Mouse (Mus musculus) lung, embryonic 14.5 days (tissue): ENCODE measurements around the gene Pcbd2. TPM values are rescaled to one million over a fixed set of nuclear protein-coding genes. Genes with fewer than 3 reads are reported as not detected.
A peak's percentile ranks its signal among the peaks of the same experiment; 100 is the strongest.

Experiments
- ATAC-seq: fragments of 200-750 bp; cut with Nextera tagmentation; 2 replicates; pipeline ENCODE4 v1.8.0; 2017; ENCODE audit warnings: mild to moderate bottlenecking, moderate TSS enrichment, moderate library complexity; ENCODE audit not compliant: insufficient read depth
- DNase-seq: peaks from one replicate; pipeline ENCODE4 v3.0.0-alpha.2; 2015
- H3K27ac ChIP-seq: fragments of 300-500 bp; sonication (generic); 2 replicates; pipeline ENCODE4 v1.5.1; 2014; ENCODE audit warnings: low read depth, mild to moderate bottlenecking, moderate library complexity
- H3K27me3 ChIP-seq: fragments of 300-500 bp; sonication (generic); 2 replicates; pipeline ENCODE4 v1.6.1; 2014; ENCODE audit warnings: low read length, control low read depth; ENCODE audit not compliant: insufficient read depth
- H3K36me3 ChIP-seq: fragments of 300-500 bp; sonication (generic); 2 replicates; pipeline ENCODE4 v1.6.1; 2014; ENCODE audit warnings: control low read depth; ENCODE audit not compliant: insufficient read depth
- H3K4me1 ChIP-seq: fragments of 300-500 bp; sonication (generic); 2 replicates; pipeline ENCODE4 v1.6.1; 2014; ENCODE audit warnings: antibody characterized with exemption, control low read depth; ENCODE audit not compliant: insufficient read depth
- H3K4me2 ChIP-seq: fragments of 300-500 bp; sonication (generic); 2 replicates; pipeline ENCODE4 v1.6.1; 2014; ENCODE audit warnings: mild to moderate bottlenecking
- H3K4me3 ChIP-seq: fragments of 300-500 bp; sonication (generic); 2 replicates; pipeline ENCODE4 v1.5.1; 2014; ENCODE audit warnings: low read depth, low read length
- H3K9ac ChIP-seq: fragments of 300-500 bp; sonication (generic); 2 replicates; pipeline ENCODE4 v1.6.1; 2014
- H3K9me3 ChIP-seq: fragments of 300-500 bp; sonication (generic); 2 replicates; pipeline ENCODE4 v1.6.1; 2016; ENCODE audit warnings: low read depth, low read length, control low read depth
- CTCF ChIP-seq: IDR thresholded peaks from 2 replicates; pipeline ENCODE4 v1.5.1; 2016; ENCODE audit warnings: antibody characterized with exemption, low read depth
- WGBS: fragments of 180-500 bp; shearing (Covaris S2); extraction: QIAGEN DNeasy Blood & Tissue Kit; methylation state at CpG from one replicate; pipeline ENCODE4 v1.1.7; 2014; 5-methylcytosine and 5-hydroxymethylcytosine counted together
- polyA plus RNA-seq: library from polyadenylated mRNA; unstranded; fragments of >200 nt; fragmentation: Nextera tagmentation; extraction: Ambion mirVana; gene quantifications from 2 replicates; pipeline ENCODE4 v1.2.1, GENCODE M21; 2014

Gene Pcbd2
- polyA plus RNA-seq, 1 experiment from 2014 or later, result 59.7 TPM

DNA sequence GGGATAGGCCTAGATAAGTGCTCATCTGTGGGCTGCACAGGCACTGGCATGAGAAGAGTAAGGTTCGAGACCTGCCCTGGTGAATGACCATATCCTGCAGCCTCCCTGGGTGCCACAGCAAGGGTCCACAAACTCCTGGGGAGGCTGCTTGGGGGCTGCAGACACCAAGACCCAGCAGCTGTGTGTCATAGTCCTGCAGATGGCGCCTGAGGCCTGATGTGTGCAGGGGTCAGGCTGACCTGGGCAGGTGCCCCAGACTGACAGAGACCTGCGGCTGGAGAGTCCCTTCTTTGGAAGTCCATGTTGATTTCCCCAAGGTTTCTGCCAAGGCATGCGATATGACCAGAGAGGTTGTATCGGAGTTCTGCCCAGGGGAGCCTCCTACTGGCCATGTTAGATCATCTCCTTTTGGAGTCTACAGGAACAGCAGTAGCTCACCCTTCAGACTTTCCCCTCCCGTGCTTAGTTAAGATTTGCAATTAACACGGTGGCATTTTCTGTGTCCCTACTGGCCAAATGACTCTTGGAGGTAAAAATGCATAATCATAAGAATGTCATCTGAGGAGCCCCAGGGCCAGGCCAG lies 82.0 kb downstream of the Pcbd2 start:
- Histone ChIP-seq H3K4me3 (no peak overlapping the region), H3K27me3 (no peaks in the 10 kb centered on the region), H3K4me2 (no peak overlapping the region), H3K27ac (no peak overlapping the region), H3K9ac (no peak overlapping the region), H3K36me3 (no peaks in the 10 kb centered on the region), H3K4me1 (no peaks in the 10 kb centered on the region), H3K9me3 (no peaks in the 10 kb centered on the region)
- no peak for TF ChIP-seq CTCF
- ATAC-seq, result no peak
- peak; percentile 7 for DNase-seq
- WGBS, result 64% methylated on average over 7 of the region's 7 CpGs

DNA sequence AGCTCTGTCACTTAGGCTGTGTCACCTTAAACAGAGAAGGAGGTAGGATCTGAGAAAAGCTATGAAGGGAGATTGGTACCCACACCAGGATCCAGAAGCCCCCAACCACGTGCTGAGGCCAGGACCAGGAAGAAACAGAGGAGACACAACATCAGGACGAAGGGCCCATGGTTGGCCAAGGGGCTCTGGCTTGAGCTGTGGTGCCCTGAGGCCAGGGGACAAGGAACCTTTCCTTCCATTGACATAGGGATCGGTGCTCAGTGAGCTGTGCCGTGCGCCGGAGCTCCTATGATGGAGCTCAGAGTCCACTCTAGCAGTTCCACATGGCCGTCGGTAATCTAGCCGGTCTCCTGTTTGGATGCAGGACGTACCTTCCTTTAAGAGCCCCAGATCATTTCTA lies 82.5 kb downstream of the Pcbd2 start:
- no peak for DNase-seq
- no peak overlapping the region for H3K27ac ChIP-seq
- no peak overlapping the region for H3K4me3 ChIP-seq
- H3K9ac ChIP-seq, result no peak overlapping the region
- no peak for TF ChIP-seq CTCF
- no peak for ATAC-seq
- no peaks in the 10 kb centered on the region for H3K36me3 ChIP-seq
- no peaks in the 10 kb centered on the region for H3K9me3 ChIP-seq
- H3K4me2 ChIP-seq, result no peak overlapping the region
- WGBS, result 91% methylated on average over 10 of the region's 10 CpGs
- no peaks in the 10 kb centered on the region for H3K27me3 ChIP-seq
- no peaks in the 10 kb centered on the region for H3K4me1 ChIP-seq

DNA sequence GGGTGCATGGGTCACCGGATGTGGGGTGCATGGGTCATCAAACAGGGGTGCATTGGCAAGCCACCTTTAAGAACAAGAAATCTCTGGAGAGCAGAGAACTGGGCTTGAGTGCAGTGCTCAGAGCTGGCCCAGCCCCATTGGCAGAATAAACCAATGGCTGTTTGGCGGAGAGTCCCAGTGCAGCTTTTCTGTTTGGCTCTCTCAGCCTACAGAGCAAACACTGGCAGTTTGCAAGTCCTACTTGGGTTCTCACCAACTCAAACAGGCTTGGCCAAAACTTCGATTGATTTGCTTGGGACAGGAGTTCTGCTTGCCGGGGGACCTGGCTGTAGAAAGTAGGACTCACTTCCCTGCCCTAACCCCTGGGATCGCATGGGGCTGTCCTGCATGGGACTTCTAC lies 83.8 kb downstream of the Pcbd2 start:
- no peak for ATAC-seq
- 59% methylated on average over 5 of the region's 5 CpGs for WGBS
- no peak overlapping the region for H3K9ac ChIP-seq

DNA sequence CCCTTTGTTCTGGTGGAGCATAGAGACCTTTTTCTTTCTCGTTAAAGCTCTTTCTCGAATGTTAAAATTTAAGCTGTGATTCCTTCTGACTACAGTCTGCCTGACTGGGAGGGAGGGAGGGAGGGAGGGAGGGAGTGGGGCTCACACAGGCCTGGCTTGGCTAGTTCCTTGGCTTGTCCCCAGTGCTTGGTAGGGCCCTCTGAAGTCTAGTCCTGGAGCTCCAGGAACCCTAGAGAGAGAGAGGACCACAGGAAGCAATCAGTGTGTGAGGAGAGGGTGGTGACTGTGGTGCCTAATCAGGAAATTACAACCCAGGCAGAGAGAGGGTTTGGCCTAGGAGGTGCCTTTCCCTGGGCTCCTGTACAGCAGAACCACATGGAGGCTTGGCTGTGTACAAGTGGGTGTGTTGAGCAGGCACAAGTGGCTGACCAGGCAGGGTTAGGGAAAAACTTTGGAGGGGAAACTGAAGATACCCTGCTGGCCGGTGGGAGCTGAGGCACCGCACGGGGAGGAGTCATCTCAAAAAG lies 86.4 kb downstream of the Pcbd2 start:
- no peak for TF ChIP-seq CTCF

More for the DNA sequence above, 83.8 kb downstream of the Pcbd2 start:
- peak; percentile 27 for DNase-seq
- Histone ChIP-seq H3K4me1 (no peaks in the 10 kb centered on the region), H3K27ac (no peak overlapping the region), H3K27me3 (no peaks in the 10 kb centered on the region), H3K36me3 (no peaks in the 10 kb centered on the region), H3K4me2 (no peak overlapping the region), H3K4me3 (no peak overlapping the region), H3K9me3 (no peaks in the 10 kb centered on the region)
- TF ChIP-seq CTCF, result no peak

DNA sequence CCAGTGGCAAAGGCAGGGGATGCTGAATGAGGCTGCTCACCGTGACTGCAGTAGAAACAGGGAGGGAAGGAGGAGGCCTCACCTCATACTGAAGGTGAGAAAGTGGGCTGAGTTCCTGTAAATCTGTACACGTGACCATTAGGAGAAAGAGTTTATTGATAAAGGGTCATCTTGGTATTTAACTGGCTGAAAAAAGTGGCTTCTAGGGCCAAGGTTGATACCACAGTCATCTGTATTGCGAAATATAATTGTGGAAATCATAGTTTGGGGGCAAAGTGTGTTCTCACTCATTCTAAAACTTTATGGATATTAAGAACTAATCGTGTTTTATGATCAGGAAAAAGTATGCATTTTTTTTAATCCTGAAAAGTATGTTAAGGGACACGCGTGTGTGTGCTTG lies 87.7 kb downstream of the Pcbd2 start:
- Histone ChIP-seq H3K9ac (no peak overlapping the region), H3K4me2 (no peak overlapping the region), H3K4me1 (no peaks in the 10 kb centered on the region), H3K36me3 (no peaks in the 10 kb centered on the region), H3K9me3 (no peaks in the 10 kb centered on the region), H3K27me3 (no peaks in the 10 kb centered on the region), H3K27ac (no peak overlapping the region), H3K4me3 (no peak overlapping the region)
- no peak for DNase-seq
- WGBS, result 75% methylated on average over 6 of the region's 6 CpGs
- ATAC-seq, result no peak
- TF ChIP-seq CTCF, result no peak

More for the DNA sequence above, 86.4 kb downstream of the Pcbd2 start:
- H3K4me3 ChIP-seq, result no peak overlapping the region
- no peaks in the 10 kb centered on the region for H3K4me1 ChIP-seq
- no peaks in the 10 kb centered on the region for H3K27me3 ChIP-seq
- H3K9ac ChIP-seq, result no peak overlapping the region
- ATAC-seq (no peak), DNase-seq (no peak)
- H3K27ac ChIP-seq, result no peak overlapping the region
- WGBS, result 55% methylated on average over 5 of the region's 5 CpGs
- no peak overlapping the region for H3K4me2 ChIP-seq
- H3K36me3 ChIP-seq, result no peaks in the 10 kb centered on the region
- H3K9me3 ChIP-seq, result no peaks in the 10 kb centered on the region

DNA sequence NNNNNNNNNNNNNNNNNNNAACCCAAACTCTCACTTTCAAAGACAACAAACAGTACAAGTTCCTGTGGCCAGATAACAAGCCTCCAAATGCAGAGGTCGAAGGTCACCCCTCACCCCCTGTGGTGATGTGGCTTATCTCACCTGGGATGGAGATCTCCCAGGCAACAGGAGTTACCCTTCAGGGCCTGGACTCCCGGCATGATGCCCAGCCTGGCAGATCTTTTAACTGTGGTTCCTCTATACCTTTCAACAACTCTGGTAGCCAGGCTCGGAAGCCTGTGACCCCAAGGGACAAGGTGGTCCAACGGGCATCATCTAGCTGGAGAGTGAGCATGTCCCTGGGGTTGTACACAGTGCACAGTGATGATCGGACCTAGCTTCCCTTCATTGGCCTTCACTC lies 95.3 kb downstream of the Pcbd2 start:
- Histone ChIP-seq H3K9ac (no peak overlapping the region), H3K27me3 (peaks cover 52% of the 10 kb centered on the region), H3K4me2 (no peak overlapping the region), H3K9me3 (no peaks in the 10 kb centered on the region), H3K4me3 (no peak overlapping the region), H3K36me3 (no peaks in the 10 kb centered on the region), H3K4me1 (no peaks in the 10 kb centered on the region), H3K27ac (no peak overlapping the region)
- DNase-seq, result no peak
- 52% methylated on average over 5 of the region's 5 CpGs for WGBS
- no peak for TF ChIP-seq CTCF
- no peak for ATAC-seq

DNA sequence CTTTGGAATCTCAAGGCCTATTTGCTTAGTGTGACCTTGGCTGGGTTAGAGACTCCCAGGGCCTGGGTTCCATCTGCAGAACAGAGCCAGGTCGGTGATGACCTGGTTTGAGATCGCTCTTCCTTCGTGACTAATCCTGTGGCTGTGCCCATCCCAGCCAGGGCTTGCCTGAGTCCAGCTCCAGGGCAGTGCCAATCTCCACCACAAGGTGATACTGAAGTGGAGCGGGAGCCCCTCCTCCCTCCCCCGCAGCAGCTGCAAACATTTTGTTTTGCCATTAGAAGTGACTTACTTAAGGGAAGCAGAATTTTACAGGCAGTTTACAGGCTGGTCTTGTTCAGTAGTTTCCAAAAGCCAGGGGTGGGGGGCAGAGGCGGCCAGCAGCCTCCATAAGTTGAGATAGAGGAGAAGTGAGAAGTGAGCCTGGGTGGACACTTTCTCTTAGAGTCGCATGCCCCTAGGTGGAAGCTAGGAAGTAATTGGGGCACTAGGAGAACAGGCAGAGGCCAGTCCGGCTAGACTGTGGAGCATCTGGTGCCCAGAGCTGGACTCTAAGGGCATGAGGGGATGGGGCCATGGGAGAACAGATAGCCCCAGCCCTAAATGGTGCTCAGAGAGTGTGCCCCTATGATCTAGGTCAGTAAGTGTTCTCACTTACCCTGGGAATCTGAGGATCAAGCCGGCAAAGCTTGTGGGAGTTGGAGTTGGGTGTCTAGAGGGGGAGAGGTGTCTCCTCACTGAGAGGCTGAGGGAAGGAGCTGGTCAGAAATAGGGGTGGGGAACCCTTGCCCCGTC lies 97.2 kb downstream of the Pcbd2 start:
- no peak; the same call in 1 of the 2 replicates for ATAC-seq
- peak; percentile 37 for TF ChIP-seq CTCF
- H3K9me3 ChIP-seq, result no peaks in the 10 kb centered on the region
- peaks cover 70% of the 10 kb centered on the region for H3K27me3 ChIP-seq
- WGBS, result 20% methylated on average over 10 of the region's 10 CpGs
- no peak overlapping the region for H3K4me2 ChIP-seq
- H3K9ac ChIP-seq, result no peak overlapping the region
- no peak overlapping the region for H3K4me3 ChIP-seq
- H3K4me1 ChIP-seq, result no peaks in the 10 kb centered on the region
- H3K27ac ChIP-seq, result no peak overlapping the region
- DNase-seq, result no peak
- H3K36me3 ChIP-seq, result no peaks in the 10 kb centered on the region
